Mouse (Mus musculus) MEL (cell line): ENCODE measurements around the gene Pold4. TPM values are rescaled to one million over a fixed set of nuclear protein-coding genes. Genes with fewer than 3 reads are reported as not detected.

Experiments used
- DNase-seq: peaks from one replicate; pipeline ENCODE4 v3.0.0; 2011; ENCODE audit warnings: low read depth, low spot score
- H3K27ac ChIP-seq: 2 replicates; pipeline ENCODE4 v1.5.1; 2012; ENCODE audit warnings: low read depth, mild to moderate bottlenecking, control low read depth, low read length, moderate library complexity; ENCODE audit not compliant: control insufficient read depth
- H3K27me3 ChIP-seq, 2 experiments: fragments of 150-350 bp in 1 of 2; sonication (generic) in 1 of 2; 2 replicates each; pipeline ENCODE4 v1.6.1; 2012; ENCODE audit warnings: low read length in 2 of 2, mild to moderate bottlenecking in 2 of 2, improper control_type of control experiment in 1 of 2, moderate library complexity in 1 of 2; ENCODE audit not compliant: insufficient read depth in 2 of 2, control insufficient read depth in 1 of 2
- H3K36me3 ChIP-seq, 2 experiments: 2 replicates each; pipeline ENCODE4 v1.6.1; 2012 to 2014; ENCODE audit warnings: low read length in 2 of 2, improper control_type of control experiment in 1 of 2, inconsistent platforms in 1 of 2, mild to moderate bottlenecking in 1 of 2; ENCODE audit not compliant: insufficient read depth in 2 of 2, control insufficient read depth in 1 of 2
- H3K4me1 ChIP-seq, 2 experiments: fragments of 150-350 bp in 1 of 2; sonication (generic) in 1 of 2; 2 replicates each; pipeline ENCODE4 v1.6.1; 2012; ENCODE audit warnings: low read length in 2 of 2, improper control_type of control experiment in 1 of 2, mild to moderate bottlenecking in 1 of 2; ENCODE audit not compliant: insufficient read depth in 2 of 2, control insufficient read depth in 1 of 2
- H3K4me3 ChIP-seq, 2 experiments: fragments of 150-350 bp in 1 of 2; sonication (generic) in 1 of 2; 2 replicates each; pipeline ENCODE4 v1.5.1; 2012; ENCODE audit warnings: low read depth in 2 of 2, low read length in 2 of 2, mild to moderate bottlenecking in 2 of 2, moderate library complexity in 2 of 2, control low read depth in 1 of 2, improper control_type of control experiment in 1 of 2; ENCODE audit not compliant: control insufficient read depth in 1 of 2, insufficient read depth in 1 of 2
- H3K79me2 ChIP-seq: 2 replicates; pipeline ENCODE4 v1.6.1; 2012; ENCODE audit warnings: mild to moderate bottlenecking, low read length, moderate library complexity; ENCODE audit not compliant: control insufficient read depth, poor library complexity, insufficient read depth
- H3K9ac ChIP-seq: 2 replicates; pipeline ENCODE4 v1.6.1; 2012; ENCODE audit warnings: low read depth, mild to moderate bottlenecking, control low read depth, low read length, moderate library complexity; ENCODE audit not compliant: control insufficient read depth, poor library complexity, severe bottlenecking
- H3K9me3 ChIP-seq: fragments of 150-350 bp; sonication (generic); replicated peaks from 2 replicates; pipeline ENCODE4 v1.6.1; 2012; ENCODE audit warnings: mild to moderate bottlenecking, low read length, improper control_type of control experiment, moderate library complexity; ENCODE audit not compliant: insufficient read depth
- CHD1 ChIP-seq: IDR thresholded peaks from 2 replicates; pipeline ENCODE4 v1.6.1; 2012; ENCODE audit warnings: low read depth, mild to moderate bottlenecking, inconsistent platforms, low read length, improper control_type of control experiment
- CHD2 ChIP-seq: IDR thresholded peaks from 2 replicates; pipeline ENCODE4 v1.6.1; 2011; ENCODE audit warnings: low read length, improper control_type of control experiment
- CTCF ChIP-seq, 3 experiments: IDR thresholded peaks in 2 of 3; conservative IDR thresholded peaks in 1 of 3; 2 replicates each; pipeline ENCODE4 v1.5.1; 2011 to 2012; ENCODE audit warnings: low read length in 3 of 3, low read depth in 2 of 3, mild to moderate bottlenecking in 2 of 3, improper control_type of control experiment in 1 of 3, inconsistent platforms in 1 of 3, mixed read lengths in 1 of 3, moderate library complexity in 1 of 3; ENCODE audit not compliant: control insufficient read depth in 1 of 3, insufficient read depth in 1 of 3, poor library complexity in 1 of 3, severe bottlenecking in 1 of 3
- EP300 ChIP-seq, 2 experiments: IDR thresholded peaks; 2 replicates each; pipeline ENCODE4 v1.6.1; 2011; ENCODE audit warnings: improper control_type of control experiment in 2 of 2, low read length in 2 of 2, low read depth in 1 of 2, mild to moderate bottlenecking in 1 of 2
- GABPA ChIP-seq: IDR thresholded peaks from 2 replicates; pipeline ENCODE4 v1.6.1; 2012; ENCODE audit warnings: low read depth, mild to moderate bottlenecking, inconsistent platforms, low read length, improper control_type of control experiment, moderate library complexity
- GATA1 ChIP-seq: IDR thresholded peaks from 2 replicates; pipeline ENCODE4 v1.6.1; 2011; ENCODE audit warnings: low read depth, low read length, improper control_type of control experiment
- JUND ChIP-seq: IDR thresholded peaks from 2 replicates; pipeline ENCODE4 v1.6.1; 2011; ENCODE audit warnings: low read depth, mild to moderate bottlenecking, improper control_type of control experiment, low read length
- MAX ChIP-seq: IDR thresholded peaks from 2 replicates; pipeline ENCODE4 v1.6.1; 2011; ENCODE audit warnings: low read length, improper control_type of control experiment
- MAZ ChIP-seq: IDR thresholded peaks from 2 replicates; pipeline ENCODE4 v1.6.1; 2012; ENCODE audit warnings: low read depth, mild to moderate bottlenecking, inconsistent platforms, low read length, improper control_type of control experiment
- MEF2A ChIP-seq: IDR thresholded peaks from 2 replicates; pipeline ENCODE4 v1.6.1; 2014; ENCODE audit warnings: low read depth, mild to moderate bottlenecking, inconsistent platforms, low read length, improper control_type of control experiment; ENCODE audit not compliant: poor library complexity, insufficient replicate concordance, severe bottlenecking; ENCODE audit errors: extremely low read depth
- MXI1 ChIP-seq: IDR thresholded peaks from 2 replicates; pipeline ENCODE4 v1.6.1; 2011; ENCODE audit warnings: mild to moderate bottlenecking, low read depth, low read length, improper control_type of control experiment
- MYB ChIP-seq: IDR thresholded peaks from 2 replicates; pipeline ENCODE4 v1.6.1; 2011; ENCODE audit warnings: mild to moderate bottlenecking, low read depth, low read length, improper control_type of control experiment
- MYC ChIP-seq: IDR thresholded peaks from 2 replicates; pipeline ENCODE4 v1.6.1; 2011; ENCODE audit warnings: low read depth, mild to moderate bottlenecking, low read length, improper control_type of control experiment, moderate library complexity
- NRF1 ChIP-seq: IDR thresholded peaks from 2 replicates; pipeline ENCODE4 v1.6.1; 2014; ENCODE audit warnings: low read depth, mild to moderate bottlenecking, inconsistent platforms, low read length, improper control_type of control experiment, moderate library complexity; ENCODE audit not compliant: poor library complexity, insufficient read depth, severe bottlenecking
- POLR2A ChIP-seq, 2 experiments: IDR thresholded peaks; 2 replicates each; pipeline ENCODE4 v1.6.1; 2011 to 2012; ENCODE audit warnings: low read length in 2 of 2, mild to moderate bottlenecking in 2 of 2, control low read depth in 1 of 2, improper control_type of control experiment in 1 of 2, low read depth in 1 of 2, moderate library complexity in 1 of 2; ENCODE audit not compliant: control insufficient read depth in 1 of 2, insufficient read depth in 1 of 2, poor library complexity in 1 of 2
- POLR2AphosphoS2 ChIP-seq: IDR thresholded peaks from 2 replicates; pipeline ENCODE4 v1.6.1; 2011; ENCODE audit warnings: low read length, improper control_type of control experiment
- POLR2AphosphoS5 ChIP-seq: IDR thresholded peaks from 2 replicates; pipeline ENCODE4 v1.6.1; 2012; ENCODE audit warnings: low read depth, borderline replicate concordance, mild to moderate bottlenecking, inconsistent platforms, low read length, moderate library complexity, mixed read lengths
- SIN3A ChIP-seq: IDR thresholded peaks from 2 replicates; pipeline ENCODE4 v1.6.1; 2012; ENCODE audit warnings: low read length, improper control_type of control experiment, inconsistent platforms
- ZMIZ1 ChIP-seq: IDR thresholded peaks from 2 replicates; pipeline ENCODE4 v1.6.1; 2012; ENCODE audit warnings: low read depth, mild to moderate bottlenecking, inconsistent platforms, low read length, improper control_type of control experiment, moderate library complexity
- ZNF384 ChIP-seq: IDR thresholded peaks from 2 replicates; pipeline ENCODE4 v1.6.1; 2012; ENCODE audit warnings: low read depth, mild to moderate bottlenecking, inconsistent platforms, low read length, improper control_type of control experiment
- polyA plus RNA-seq, 2 experiments: library from polyadenylated mRNA; stranded (reverse) in 1 of 2; unstranded in 1 of 2; fragments of >175 nt in 1 of 2; fragments of >200 nt in 1 of 2; gene quantifications; 2 replicates each; pipeline versions ENCODE4 v1.2.1 to v1.2.4; 2012; ENCODE audit warnings: low replicate concordance in 2 of 2, low read depth in 1 of 2; ENCODE audit not compliant: insufficient read length in 2 of 2, insufficient read depth in 1 of 2, missing spikeins in 1 of 2
- total RNA-seq: library from RNA; depleted of rRNA; stranded (reverse); fragments of 300-350 nt; gene quantifications from 2 replicates; pipeline ENCODE4 v1.2.3, GENCODE M21; 2012

Gene Pold4
- total and polyA plus RNA-seq, 3 experiments = 18.5 to 40.4 TPM; not detected in 1

DNA sequence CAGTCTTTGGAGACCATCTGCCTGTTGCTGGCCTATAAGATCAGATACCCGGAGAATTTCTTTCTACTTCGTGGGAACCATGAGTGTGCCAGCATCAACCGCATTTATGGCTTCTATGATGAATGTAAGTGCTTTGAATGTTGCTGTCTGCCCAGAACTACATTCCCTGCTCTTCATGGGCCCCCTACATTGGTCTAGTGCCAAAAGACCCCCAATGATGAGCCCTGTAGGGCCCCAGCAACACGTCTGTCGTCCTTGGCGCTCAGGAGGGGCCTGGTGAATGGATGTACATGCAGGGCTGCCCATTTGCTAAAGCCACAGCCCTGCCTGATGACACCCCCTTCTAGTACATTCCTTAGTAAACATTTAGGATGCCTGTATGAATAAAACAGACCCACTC, 38.6 kb upstream of the Pold4 start:
- H3K4me3 ChIP-seq = peak overlapping the region; percentile 85 to 88
- no peaks in the 10 kb centered on the region for H3K9me3 ChIP-seq
- H3K36me3 ChIP-seq = peaks cover 6 to 19% of the 10 kb centered on the region in 2 experiments; a peak in 3 of 4 replicates
- peak overlapping the region; percentile 99 for H3K9ac ChIP-seq
- TF ChIP-seq GATA1 (no peak), CTCF (IDR thresholded peaks at IDR 0.05 in 2 of 3, conservative IDR thresholded peaks at IDR 0.05 in 1 of 3; ENCODE audit: control insufficient read depth in 1 of 3, insufficient read depth in 1 of 3, low read depth in 2 of 3, low read length in 3 of 3, poor library complexity in 1 of 3, severe bottlenecking in 1 of 3) (no peak), GABPA (no peak), MAX (no peak), POLR2AphosphoS5 (no peak), MYB (no peak), MEF2A (no peak), SIN3A (no peak), MAZ (no peak), CHD1 (no peak), CHD2 (no peak), EP300 (IDR thresholded peaks at IDR 0.05; ENCODE audit: low read depth in 1 of 2, low read length in 2 of 2) (no peak), NRF1 (no peak), POLR2AphosphoS2 (no peak), MXI1 (no peak), JUND (no peak)
- H3K27ac ChIP-seq = peak overlapping the region; percentile 9; the same call in 1 of the 2 replicates
- peaks cover 6 to 20% of the 10 kb centered on the region in 2 experiments for H3K4me1 ChIP-seq
- peaks cover 28% of the 10 kb centered on the region for H3K79me2 ChIP-seq
- peak; percentile 11 for DNase-seq
- no peaks in the 10 kb centered on the region for H3K27me3 ChIP-seq

DNA sequence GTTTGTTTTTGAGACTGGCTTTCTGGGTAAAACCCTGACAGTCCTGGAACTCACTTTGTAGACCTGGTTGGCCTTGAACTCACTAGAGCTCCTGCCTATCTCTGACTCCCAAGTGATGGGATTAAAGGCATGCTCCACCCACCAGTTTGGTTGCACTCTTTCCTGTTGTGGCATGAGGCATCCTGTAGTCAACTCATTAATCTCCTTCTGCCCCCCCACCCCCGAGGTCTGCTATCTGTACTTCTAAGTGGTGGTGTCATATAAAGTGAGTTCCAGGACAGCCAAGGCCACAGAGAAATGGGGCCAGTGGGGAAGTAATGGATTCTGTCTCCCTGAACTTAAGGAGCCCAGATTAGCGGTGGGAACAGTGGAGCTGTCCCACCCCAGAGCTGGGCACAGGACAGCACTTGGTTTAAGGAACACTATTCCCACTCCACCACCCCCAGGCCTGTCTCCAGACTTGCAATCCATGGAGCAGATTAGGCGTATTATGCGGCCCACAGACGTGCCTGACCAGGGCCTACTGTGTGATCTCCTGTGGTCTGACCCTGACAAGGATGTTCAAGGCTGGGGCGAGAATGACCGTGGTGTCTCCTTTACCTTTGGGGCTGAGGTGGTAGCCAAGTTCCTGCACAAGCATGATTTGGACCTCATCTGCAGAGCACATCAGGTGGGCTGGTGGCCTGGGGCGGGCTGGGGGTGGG, 37.5 kb upstream of the Pold4 start:
- TF ChIP-seq POLR2AphosphoS2 (peak; percentile 59; the same call in 1 of the 2 replicates), EP300 (IDR thresholded peaks at IDR 0.05; ENCODE audit: low read depth in 1 of 2, low read length in 2 of 2) (peak in 1 of 2 experiments; percentile 9; a peak in 1 of 4 replicates), POLR2A (IDR thresholded peaks at IDR 0.05; ENCODE audit: control insufficient read depth in 1 of 2, insufficient read depth in 1 of 2, low read depth in 1 of 2, low read length in 2 of 2, poor library complexity in 1 of 2) (peak; percentile 27 to 44; a peak in 2 of 4 replicates), ZMIZ1 (no peak; the same call in 1 of the 2 replicates), MYC (no peak), ZNF384 (no peak)
- TF ChIP-seq, all 39 proteins: peak for 3
- Histone ChIP-seq H3K4me1 (peaks cover 6 to 20% of the 10 kb centered on the region in 2 experiments), H3K9ac (no peak overlapping the region), H3K27me3 (no peaks in the 10 kb centered on the region), H3K36me3 (peaks cover 6 to 19% of the 10 kb centered on the region in 2 experiments; a peak in 3 of 4 replicates), H3K9me3 (no peaks in the 10 kb centered on the region), H3K79me2 (peaks cover 28% of the 10 kb centered on the region), H3K27ac (0 out of 2 replicates have a peak overlapping the region, but pooled peaks have one; percentile 5), H3K4me3 (no peak overlapping the region)
- DNase-seq = peak; percentile 70
